Comparison of ENCODE assay signal across 9 mouse cellular contexts in genomic region chr5:110232346-110232745, GRCm38 (mm10). TPM values are rescaled to one million over a fixed set of nuclear protein-coding genes. Genes with fewer than 3 reads are reported as not detected.
A peak's percentile ranks its signal among the peaks of the same experiment; 100 is the strongest.
DNase-seq lines count a peak whose midpoint lies in the region; ATAC-seq and TF ChIP-seq lines count a peak whose summit lies in the region.
"Had no signal": no experiment of that assay in that cellular context is flagged by ENCODE, and none has a peak within 500 bp of the region (broad histone marks: within the 10 kb centered on the region; RNA-seq: fewer than 3 reads in every experiment).

No protein-coding gene starts in this region.

- no peaks in the 10 kb centered on the region for H3K27me3 ChIP-seq in heart, embryonic 13.5 days (replicated peaks)
- H3K27me3 ChIP-seq in stomach, embryonic 14.5 days (ENCODE audit: control insufficient read depth, insufficient read depth, low read length): no peaks in the 10 kb centered on the region
- H3K27me3 ChIP-seq in stomach, postnatal 0 days (ENCODE audit: control insufficient read depth, insufficient read depth, low read length): no peaks in the 10 kb centered on the region
- no peaks in the 10 kb centered on the region for H3K27me3 ChIP-seq in liver, embryonic 15.5 days
- H3K27me3 ChIP-seq in stomach, embryonic 16.5 days (ENCODE audit: control insufficient read depth, insufficient read depth, low read length): no peaks in the 10 kb centered on the region

- intact Hi-C loops in heart, postnatal 10 days (cut with DNase I): no loop called here

- H3K9ac ChIP-seq in heart, embryonic 13.5 days: no peak overlapping the region
- H3K9ac ChIP-seq in stomach, embryonic 14.5 days (replicated peaks; ENCODE audit: low read depth, low read length): no peak overlapping the region
- H3K9ac ChIP-seq in stomach, postnatal 0 days (ENCODE audit: low read length): no peak overlapping the region
- no peak overlapping the region for H3K9ac ChIP-seq in liver, embryonic 15.5 days
- no peak overlapping the region for H3K9ac ChIP-seq in stomach, embryonic 16.5 days (ENCODE audit: low read length)

- peak overlapping the region; percentile 91 for H3K4me3 ChIP-seq in heart, embryonic 13.5 days
- no peak overlapping the region for H3K4me3 ChIP-seq in stomach, embryonic 14.5 days (ENCODE audit: low read depth, low read length)
- H3K4me3 ChIP-seq in stomach, postnatal 0 days (ENCODE audit: low read depth, low read length): no peak overlapping the region
- H3K4me3 ChIP-seq in liver, embryonic 15.5 days (replicated peaks): peak overlapping the region; percentile 91
- peak overlapping the region; percentile 68; the same call in 1 of the 2 replicates for H3K4me3 ChIP-seq in stomach, embryonic 16.5 days (replicated peaks; ENCODE audit: low read length)

- no peaks in the 10 kb centered on the region for H3K9me3 ChIP-seq in heart, embryonic 13.5 days
- H3K9me3 ChIP-seq in stomach, embryonic 14.5 days (ENCODE audit: control insufficient read depth, low read depth, low read length): no peaks in the 10 kb centered on the region
- H3K9me3 ChIP-seq in stomach, postnatal 0 days (ENCODE audit: control insufficient read depth, low read length): no peaks in the 10 kb centered on the region
- no peaks in the 10 kb centered on the region for H3K9me3 ChIP-seq in liver, embryonic 15.5 days (replicated peaks)
- no peaks in the 10 kb centered on the region for H3K9me3 ChIP-seq in stomach, embryonic 16.5 days (replicated peaks; ENCODE audit: control insufficient read depth, low read length)

- no peak for ATAC-seq in heart, embryonic 13.5 days (ENCODE audit: extremely low read depth, insufficient number of reproducible peaks, low FRiP score, low TSS enrichment)
- ATAC-seq in stomach, embryonic 14.5 days (ENCODE audit: insufficient number of reproducible peaks, insufficient read depth, low FRiP score, low read depth): no peak
- no peak for ATAC-seq in stomach, postnatal 0 days (ENCODE audit: low FRiP score, low TSS enrichment)
- ATAC-seq in liver, embryonic 15.5 days (ENCODE audit: insufficient read depth): no peak
- ATAC-seq in stomach, embryonic 16.5 days (ENCODE audit: insufficient read depth, low FRiP score): no peak

- peaks cover 40% of the 10 kb centered on the region for H3K36me3 ChIP-seq in heart, embryonic 13.5 days
- peaks cover 15% of the 10 kb centered on the region for H3K36me3 ChIP-seq in stomach, embryonic 14.5 days (ENCODE audit: control insufficient read depth, insufficient read depth, low read length)
- peaks cover 11% of the 10 kb centered on the region; the same call in 1 of the 2 replicates for H3K36me3 ChIP-seq in stomach, postnatal 0 days (ENCODE audit: control insufficient read depth, insufficient read depth, low read length)
- peaks cover 35% of the 10 kb centered on the region for H3K36me3 ChIP-seq in liver, embryonic 15.5 days (replicated peaks)
- 0 out of 2 replicates have a peak, but pooled peaks cover 6% of the 10 kb centered on the region for H3K36me3 ChIP-seq in stomach, embryonic 16.5 days (ENCODE audit: control insufficient read depth, insufficient read depth, low read length)

- WGBS in heart, embryonic 13.5 days: 80% methylated on average over 6 of the region's 6 CpGs
- WGBS in stomach, embryonic 14.5 days: 79% methylated on average over 6 of the region's 6 CpGs
- WGBS in stomach, postnatal 0 days: 76% methylated on average over 6 of the region's 6 CpGs
- 41% methylated on average over 6 of the region's 6 CpGs for WGBS in liver, embryonic 15.5 days (ENCODE audit: insufficient replicate concordance)
- 83% methylated on average over 6 of the region's 6 CpGs for WGBS in stomach, embryonic 16.5 days

- H3K4me1 ChIP-seq in heart, embryonic 13.5 days: peaks cover 22% of the 10 kb centered on the region
- 0 out of 2 replicates have a peak, but pooled peaks cover 3% of the 10 kb centered on the region for H3K4me1 ChIP-seq in stomach, embryonic 14.5 days (ENCODE audit: control insufficient read depth, insufficient read depth, low read length)
- H3K4me1 ChIP-seq in stomach, postnatal 0 days (replicated peaks; ENCODE audit: control insufficient read depth, insufficient read depth): 0 out of 2 replicates have a peak, but pooled peaks cover 2% of the 10 kb centered on the region
- H3K4me1 ChIP-seq in liver, embryonic 15.5 days (replicated peaks): peaks cover 25% of the 10 kb centered on the region
- peaks cover 19% of the 10 kb centered on the region for H3K4me1 ChIP-seq in stomach, embryonic 16.5 days (ENCODE audit: control insufficient read depth, insufficient read depth, low read length)

- DNase-seq in heart, postnatal 10 days: no peak
- DNase-seq in stomach, postnatal 0 days (ENCODE audit: low spot score): no peak
- no peak for DNase-seq in cerebellum, adult 11-12 months
- no peak for DNase-seq in frontal cortex, postnatal 14 days (ENCODE audit: low spot score in 2 of 2)
- DNase-seq: cerebellum, adult 11 months had no signal

- TF ChIP-seq CTCF in stomach, postnatal 0 days (IDR thresholded peaks at IDR 0.05; ENCODE audit: low read depth): no peak

- TF ChIP-seq EP300 in stomach, postnatal 0 days (optimal IDR thresholded peaks at IDR 0.05): no peak

- H3K27ac ChIP-seq in heart, embryonic 13.5 days (replicated peaks): no peak overlapping the region
- no peak overlapping the region for H3K27ac ChIP-seq in stomach, embryonic 14.5 days (ENCODE audit: low read length)
- H3K27ac ChIP-seq in stomach, postnatal 0 days (replicated peaks): no peak overlapping the region
- peak overlapping the region; percentile 29; the same call in 1 of the 2 replicates for H3K27ac ChIP-seq in liver, embryonic 15.5 days (replicated peaks)
- H3K27ac ChIP-seq in stomach, embryonic 16.5 days (ENCODE audit: low read length): no peak overlapping the region

- H3K4me2 ChIP-seq in heart, embryonic 13.5 days: peak overlapping the region; percentile 83
- H3K4me2 ChIP-seq in stomach, embryonic 14.5 days (replicated peaks; ENCODE audit: low read depth, low read length): peak overlapping the region; percentile 58; the same call in 1 of the 2 replicates
- no peak overlapping the region for H3K4me2 ChIP-seq in stomach, postnatal 0 days (replicated peaks; ENCODE audit: low read depth)
- H3K4me2 ChIP-seq in liver, embryonic 15.5 days: peak overlapping the region; percentile 87
- peak overlapping the region; percentile 66 for H3K4me2 ChIP-seq in stomach, embryonic 16.5 days (ENCODE audit: low read depth, low read length)

RNA-seq across cellular contexts. Expression of gene Ankle2, which starts 1.5 kb away (rescaled TPM):
- polyA plus RNA-seq in heart, embryonic 13.5 days (2015; fragmentation: Nextera tagmentation; extraction: Ambion mirVana): 16.1 and 16.3 TPM in 2 replicates
- total RNA-seq in heart, postnatal 10 days (2021): 10 to 100 TPM; 28.6 to 34.9 TPM
- polyA plus RNA-seq in stomach, embryonic 14.5 days (2014; fragmentation: Nextera tagmentation; extraction: Ambion mirVana): 35.3 and 39.4 TPM in 2 replicates
- 11.2 and 11.7 TPM in 2 replicates for polyA plus RNA-seq in stomach, postnatal 0 days (2015; fragmentation: Nextera tagmentation; extraction: Ambion mirVana)
- 13.1 and 14.3 TPM in 2 replicates for polyA plus RNA-seq in liver, embryonic 15.5 days (2015; fragmentation: Nextera tagmentation; extraction: Ambion mirVana)
- 19.6 and 23.9 TPM in 2 replicates for polyA plus RNA-seq in stomach, embryonic 16.5 days (2015; fragmentation: Nextera tagmentation; extraction: Ambion mirVana)

RNA-seq across cellular contexts. Expression of gene Pgam5, which starts 37.4 kb away (rescaled TPM):
- 47.4 and 56.3 TPM in 2 replicates for polyA plus RNA-seq in heart, embryonic 13.5 days (2015; fragmentation: Nextera tagmentation; extraction: Ambion mirVana)
- total RNA-seq in heart, postnatal 10 days (2021): 10 to 100 TPM; 35.5 to 39.0 TPM
- polyA plus RNA-seq in stomach, embryonic 14.5 days (2014; fragmentation: Nextera tagmentation; extraction: Ambion mirVana): 58.4 and 70.8 TPM in 2 replicates
- 31.4 and 31.8 TPM in 2 replicates for polyA plus RNA-seq in stomach, postnatal 0 days (2015; fragmentation: Nextera tagmentation; extraction: Ambion mirVana)
- polyA plus RNA-seq in liver, embryonic 15.5 days (2015; fragmentation: Nextera tagmentation; extraction: Ambion mirVana): 25.7 and 27.1 TPM in 2 replicates
- polyA plus RNA-seq in stomach, embryonic 16.5 days (2015; fragmentation: Nextera tagmentation; extraction: Ambion mirVana): 45.0 and 46.3 TPM in 2 replicates

RNA-seq across cellular contexts. Expression of gene Pxmp2, which starts 53.6 kb away (rescaled TPM):
- 16.0 and 19.1 TPM in 2 replicates for polyA plus RNA-seq in heart, embryonic 13.5 days (2015; fragmentation: Nextera tagmentation; extraction: Ambion mirVana)
- 10 to 100 TPM; 25.6 to 28.5 TPM for total RNA-seq in heart, postnatal 10 days (2021)
- polyA plus RNA-seq in stomach, embryonic 14.5 days (2014; fragmentation: Nextera tagmentation; extraction: Ambion mirVana): 5.3 and 5.5 TPM in 2 replicates
- polyA plus RNA-seq in stomach, postnatal 0 days (2015; fragmentation: Nextera tagmentation; extraction: Ambion mirVana): 3.8 and 6.1 TPM in 2 replicates
- polyA plus RNA-seq in liver, embryonic 15.5 days (2015; fragmentation: Nextera tagmentation; extraction: Ambion mirVana): 44.6 and 45.0 TPM in 2 replicates
- 7.9 and 9.0 TPM in 2 replicates for polyA plus RNA-seq in stomach, embryonic 16.5 days (2015; fragmentation: Nextera tagmentation; extraction: Ambion mirVana)

RNA-seq across cellular contexts. Expression of gene Pole, which starts 53.8 kb away (rescaled TPM):
- polyA plus RNA-seq in heart, embryonic 13.5 days (2015; fragmentation: Nextera tagmentation; extraction: Ambion mirVana): 16.2 and 17.7 TPM in 2 replicates
- total RNA-seq in heart, postnatal 10 days (2021): 1 to 10 TPM; 7.4 to 9.1 TPM
- 29.5 and 30.7 TPM in 2 replicates for polyA plus RNA-seq in stomach, embryonic 14.5 days (2014; fragmentation: Nextera tagmentation; extraction: Ambion mirVana)
- polyA plus RNA-seq in stomach, postnatal 0 days (2015; fragmentation: Nextera tagmentation; extraction: Ambion mirVana): 4.1 and 4.7 TPM in 2 replicates
- polyA plus RNA-seq in liver, embryonic 15.5 days (2015; fragmentation: Nextera tagmentation; extraction: Ambion mirVana): 14.4 and 16.4 TPM in 2 replicates
- 18.8 and 21.9 TPM in 2 replicates for polyA plus RNA-seq in stomach, embryonic 16.5 days (2015; fragmentation: Nextera tagmentation; extraction: Ambion mirVana)

RNA-seq across cellular contexts. Expression of gene Golga3, which starts 55.8 kb away (rescaled TPM):
- polyA plus RNA-seq in heart, embryonic 13.5 days (2015; fragmentation: Nextera tagmentation; extraction: Ambion mirVana): 15.1 and 15.6 TPM in 2 replicates
- total RNA-seq in heart, postnatal 10 days (2021): 10 to 100 TPM; 35.3 to 39.5 TPM
- polyA plus RNA-seq in stomach, embryonic 14.5 days (2014; fragmentation: Nextera tagmentation; extraction: Ambion mirVana): 25.8 and 27.1 TPM in 2 replicates
- 6.4 and 8.3 TPM in 2 replicates for polyA plus RNA-seq in stomach, postnatal 0 days (2015; fragmentation: Nextera tagmentation; extraction: Ambion mirVana)
- polyA plus RNA-seq in liver, embryonic 15.5 days (2015; fragmentation: Nextera tagmentation; extraction: Ambion mirVana): 6.8 and 7.0 TPM in 2 replicates
- polyA plus RNA-seq in stomach, embryonic 16.5 days (2015; fragmentation: Nextera tagmentation; extraction: Ambion mirVana): 21.3 and 22.0 TPM in 2 replicates

Comparison
In these comparisons a context has a peak if more than half of its experiments do, and no peak if none do; other contexts are left out.
1. H3K4me3 ChIP-seq: peak in heart, embryonic 13.5 days (single experiment), liver, embryonic 15.5 days (single experiment) and stomach, embryonic 16.5 days (single experiment); none in stomach, embryonic 14.5 days (single experiment) and stomach, postnatal 0 days (single experiment).